Mouse (Mus musculus) liver (tissue): ENCODE measurements around the gene Cacna2d2.

Source experiments
- DNase-seq: peaks from one replicate; pipeline ENCODE4 v3.0.0-alpha.2; 2020; ENCODE audit warnings: mixed read lengths

Gene Cacna2d2

DNA sequence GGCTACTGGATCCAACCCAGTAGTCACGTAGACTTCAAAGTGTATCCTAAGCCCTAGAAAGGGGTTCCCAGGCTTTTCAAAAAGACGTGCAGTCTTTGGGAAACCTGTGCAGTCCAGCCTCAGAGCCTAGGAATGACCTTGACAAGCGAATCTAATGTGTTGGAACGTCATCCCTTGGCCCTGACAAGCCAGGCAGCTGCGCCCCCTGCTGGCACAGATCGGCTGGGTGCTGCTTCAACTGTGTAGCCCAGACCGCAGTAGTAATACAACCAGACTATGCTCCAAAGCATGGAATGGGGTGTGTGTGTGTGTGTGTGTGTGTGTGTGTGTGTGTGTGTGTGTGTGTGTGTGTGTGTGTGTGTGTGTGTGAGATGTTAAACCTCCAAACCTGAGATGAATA lies 64.1 kb downstream of the Cacna2d2 start:
- peak; percentile 90 for DNase-seq

- DNase-seq: peak; percentile 67
Observed at GRCm38 (mm10) chr9:107464130-107464529, 64.7 kb downstream of the Cacna2d2 start.

- DNase-seq: no peak
Observed at GRCm38 (mm10) chr9:107465657-107466056, 66.2 kb downstream of the Cacna2d2 start.

DNA sequence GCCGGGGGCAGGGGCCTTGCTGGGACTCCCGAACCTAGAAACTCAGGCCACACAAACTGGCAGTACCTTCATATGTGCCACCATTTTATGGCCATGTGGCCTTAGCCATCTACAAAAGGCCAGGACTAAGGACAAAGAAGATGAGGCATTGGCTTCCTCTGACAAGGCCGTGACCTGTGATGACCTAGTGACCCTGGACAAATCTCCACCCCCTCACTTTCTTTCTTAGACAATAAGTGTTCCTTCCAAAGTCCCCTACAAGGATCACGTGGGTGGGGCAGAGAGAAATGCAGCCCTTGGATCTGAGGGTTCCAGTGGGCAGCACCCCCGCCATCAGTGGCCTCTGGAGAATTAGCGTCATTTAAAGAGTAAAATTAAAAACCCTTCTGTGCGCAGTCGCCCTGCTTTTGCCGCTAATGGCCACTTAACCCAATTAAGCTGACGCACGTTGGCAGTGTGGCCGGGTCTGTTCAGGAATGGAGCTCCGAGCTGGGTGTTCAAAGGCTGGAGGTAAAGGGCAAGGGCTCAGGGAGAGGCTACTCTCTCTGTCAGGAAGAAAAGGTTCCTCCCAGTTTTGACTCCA lies 69.9 kb downstream of the Cacna2d2 start:
- DNase-seq: no peak

GRCm38 (mm10) chr9:107470427-107470826 lies 71.0 kb downstream of the Cacna2d2 start:
- DNase-seq: no peak

DNA sequence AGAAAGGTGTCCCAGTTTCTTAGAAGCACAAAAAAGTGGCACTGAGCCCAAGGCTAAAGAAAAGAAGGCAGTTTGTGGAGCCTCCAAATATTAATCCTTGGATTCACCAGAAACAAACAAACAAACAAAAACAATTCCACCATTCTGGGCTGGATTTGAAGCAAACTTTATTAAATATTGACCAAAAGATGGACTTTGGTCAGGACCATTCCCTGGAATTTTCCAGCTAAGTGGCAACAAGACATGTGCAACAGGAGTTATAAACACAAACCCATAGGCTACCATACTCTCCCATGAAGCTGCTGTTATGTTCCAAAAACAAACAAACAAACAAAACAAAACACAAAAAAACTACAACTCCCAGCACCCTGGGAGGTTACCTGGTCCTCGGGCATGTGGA lies 74.6 kb downstream of the Cacna2d2 start:
- no peak for DNase-seq

DNA sequence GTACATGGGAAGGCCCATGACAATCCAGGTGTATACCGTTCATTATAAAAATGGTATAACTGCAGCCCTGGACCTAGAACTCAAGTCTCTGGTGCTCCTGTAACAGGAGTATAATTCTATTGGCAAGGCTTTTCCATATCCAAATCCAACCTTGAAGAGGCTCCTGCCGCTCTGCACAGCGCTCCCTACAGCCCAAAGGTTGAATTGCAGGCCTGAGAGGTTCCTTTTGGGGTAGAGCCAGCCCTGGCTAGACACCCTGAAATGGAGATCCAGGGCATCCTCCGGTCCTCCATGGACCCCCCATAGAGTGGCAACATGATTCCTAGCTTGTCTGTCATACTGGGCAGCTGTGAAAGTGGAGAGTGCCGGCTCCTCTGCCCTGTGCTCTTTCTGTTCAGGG lies 79.6 kb downstream of the Cacna2d2 start:
- DNase-seq: peak; percentile 27

DNA sequence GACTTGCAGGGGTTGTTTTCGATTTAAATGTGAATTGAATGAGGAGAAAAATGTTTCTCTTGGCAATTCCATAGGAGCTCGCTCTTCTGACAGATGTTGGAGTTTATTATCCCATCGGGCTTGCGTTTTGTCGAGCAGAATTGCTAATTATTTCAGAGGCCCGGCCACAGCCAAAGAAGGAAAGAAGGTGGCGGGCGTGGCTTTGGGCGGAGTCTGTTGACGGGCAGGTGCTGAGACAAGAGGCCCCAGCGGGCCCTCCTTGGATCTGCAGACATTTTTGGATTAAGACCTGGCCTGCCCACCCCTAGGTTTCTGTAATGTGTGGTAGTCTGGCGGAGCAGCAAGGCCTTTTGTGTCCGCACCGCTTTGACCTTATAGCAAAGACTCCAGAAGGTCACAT lies 80.2 kb downstream of the Cacna2d2 start:
- peak; percentile 48 for DNase-seq

DNA sequence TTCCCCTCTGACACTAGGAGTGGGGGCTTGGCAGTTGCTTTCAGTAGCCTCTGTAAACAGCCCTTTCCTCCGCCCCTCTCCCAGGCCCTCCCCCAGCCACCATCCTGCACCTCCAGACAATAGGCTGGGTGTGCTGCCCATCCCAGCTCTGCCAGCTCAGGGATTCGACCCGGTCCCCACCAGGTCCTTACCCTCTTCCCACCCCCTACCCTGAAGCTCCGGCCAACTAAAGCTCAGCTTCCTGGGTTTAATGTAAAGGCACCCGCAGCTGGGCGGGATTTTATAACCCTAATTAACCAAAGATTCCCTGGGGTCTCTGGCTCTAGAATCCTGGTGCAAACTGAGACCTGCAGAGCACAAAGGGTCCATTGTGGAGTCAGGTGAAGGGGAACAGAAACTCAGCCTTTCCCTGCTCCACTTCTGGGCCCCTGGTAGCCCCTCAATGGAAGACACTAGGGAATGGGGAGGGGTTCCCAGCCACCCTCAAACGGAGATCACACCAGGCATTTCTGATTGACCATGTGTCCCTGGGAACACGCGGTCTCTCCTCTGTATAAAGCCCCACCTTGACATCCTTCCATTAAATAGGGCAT lies 81.2 kb downstream of the Cacna2d2 start:
- no peak for DNase-seq

DNA sequence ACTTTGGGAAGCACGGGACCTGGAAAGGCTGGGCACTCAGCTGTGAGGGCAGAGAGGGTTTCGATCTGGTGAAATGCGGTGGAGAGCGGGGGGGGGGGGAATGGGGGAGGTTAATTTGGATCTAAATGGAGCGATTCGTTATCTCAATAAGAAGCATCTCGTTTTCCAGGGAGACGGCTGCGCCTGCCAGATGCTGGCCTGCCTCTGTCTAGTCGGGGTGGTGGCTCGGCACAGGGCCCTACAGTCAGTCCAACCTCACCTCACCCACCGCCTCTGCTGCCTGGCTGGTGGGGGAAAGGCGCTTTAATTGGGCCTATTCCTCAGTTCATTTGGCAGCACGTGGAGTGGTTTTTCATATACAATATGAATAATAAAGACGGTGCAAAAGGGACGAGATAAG lies 81.9 kb downstream of the Cacna2d2 start:
- DNase-seq: no peak

GRCm38 (mm10) chr9:107482004-107482403 lies 82.6 kb downstream of the Cacna2d2 start:
- DNase-seq: no peak

DNA sequence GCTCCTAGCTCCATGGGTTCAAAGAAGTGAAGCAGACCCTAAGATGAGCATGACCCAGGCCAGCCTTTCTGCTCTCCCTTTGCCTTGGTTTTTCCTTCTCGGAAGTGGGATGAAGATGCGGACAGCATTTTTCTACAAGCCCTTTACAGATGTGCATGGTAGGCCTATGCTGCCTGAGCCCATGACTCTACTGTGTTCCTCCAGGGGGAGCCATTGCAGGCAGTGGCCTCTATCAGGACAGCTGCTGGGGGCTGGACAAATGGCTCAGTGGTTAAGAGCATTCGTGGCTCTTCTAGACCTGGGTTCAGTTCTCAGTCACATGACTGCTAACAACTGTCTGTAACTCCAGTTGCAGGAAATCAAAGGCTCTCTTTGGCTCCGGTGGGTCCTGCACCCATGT lies 83.4 kb downstream of the Cacna2d2 start:
- DNase-seq: peak; percentile 35

DNA sequence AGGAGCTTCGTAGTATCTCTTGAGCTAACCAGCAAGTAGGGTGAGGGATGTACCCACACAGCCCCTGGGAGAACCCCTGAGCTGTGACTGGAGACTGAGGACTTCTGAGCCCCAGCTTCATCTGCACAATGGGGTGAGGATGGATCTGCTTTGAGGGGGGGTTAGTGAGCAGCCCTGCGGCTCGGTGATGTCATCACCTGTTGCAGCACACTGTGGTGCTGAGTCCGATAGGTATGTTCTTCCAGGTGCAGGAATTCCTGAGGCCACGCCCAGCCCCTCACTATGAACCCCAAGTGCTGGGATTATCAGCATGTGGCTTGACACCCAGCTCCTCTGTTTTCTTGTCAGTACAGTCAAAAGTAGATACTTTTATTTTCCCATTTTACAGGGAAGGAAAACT lies 84.3 kb downstream of the Cacna2d2 start:
- DNase-seq: no peak

DNA sequence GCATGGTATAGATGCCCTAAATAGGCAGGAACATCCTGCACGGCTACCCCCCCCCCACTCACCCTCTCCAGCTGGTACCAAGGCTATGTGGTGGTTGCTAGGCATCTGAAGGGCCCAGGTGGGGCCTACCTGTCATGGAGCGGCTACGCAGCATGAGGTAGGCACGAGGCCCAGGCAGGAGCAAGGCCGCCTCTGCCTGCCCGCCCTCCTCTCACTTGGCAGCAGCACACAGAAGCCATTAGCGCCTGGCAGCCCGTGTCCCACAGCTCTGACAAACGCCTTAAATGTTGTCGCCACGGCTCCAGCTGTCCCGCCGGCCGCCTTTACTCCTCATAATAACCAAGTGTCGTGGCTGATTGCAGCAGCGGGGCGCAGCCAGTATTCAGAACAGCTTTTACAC lies 84.9 kb downstream of the Cacna2d2 start:
- no peak for DNase-seq

DNA sequence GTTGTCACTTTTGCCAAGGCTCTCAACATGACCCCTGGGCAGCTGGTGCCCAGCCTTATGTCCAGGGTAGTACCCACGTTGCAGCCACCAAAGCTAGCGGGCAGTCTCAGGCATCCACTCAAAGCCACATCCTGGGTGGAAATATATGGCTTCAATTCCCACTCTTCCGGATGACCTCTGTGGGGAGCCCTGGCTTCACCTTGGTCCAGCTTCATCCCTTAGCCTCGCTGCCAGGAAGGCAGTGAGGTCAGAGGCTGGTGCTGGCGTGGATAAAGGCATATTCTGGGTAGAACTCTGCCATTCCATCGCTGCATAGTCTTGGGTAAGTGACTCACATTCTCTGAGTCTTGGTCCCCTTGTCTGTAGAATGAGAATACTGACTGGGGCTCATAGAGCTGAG lies 85.4 kb downstream of the Cacna2d2 start:
- DNase-seq: no peak

- DNase-seq: no peak
Observed at GRCm38 (mm10) chr9:107486086-107486485, 86.7 kb downstream of the Cacna2d2 start.

DNA sequence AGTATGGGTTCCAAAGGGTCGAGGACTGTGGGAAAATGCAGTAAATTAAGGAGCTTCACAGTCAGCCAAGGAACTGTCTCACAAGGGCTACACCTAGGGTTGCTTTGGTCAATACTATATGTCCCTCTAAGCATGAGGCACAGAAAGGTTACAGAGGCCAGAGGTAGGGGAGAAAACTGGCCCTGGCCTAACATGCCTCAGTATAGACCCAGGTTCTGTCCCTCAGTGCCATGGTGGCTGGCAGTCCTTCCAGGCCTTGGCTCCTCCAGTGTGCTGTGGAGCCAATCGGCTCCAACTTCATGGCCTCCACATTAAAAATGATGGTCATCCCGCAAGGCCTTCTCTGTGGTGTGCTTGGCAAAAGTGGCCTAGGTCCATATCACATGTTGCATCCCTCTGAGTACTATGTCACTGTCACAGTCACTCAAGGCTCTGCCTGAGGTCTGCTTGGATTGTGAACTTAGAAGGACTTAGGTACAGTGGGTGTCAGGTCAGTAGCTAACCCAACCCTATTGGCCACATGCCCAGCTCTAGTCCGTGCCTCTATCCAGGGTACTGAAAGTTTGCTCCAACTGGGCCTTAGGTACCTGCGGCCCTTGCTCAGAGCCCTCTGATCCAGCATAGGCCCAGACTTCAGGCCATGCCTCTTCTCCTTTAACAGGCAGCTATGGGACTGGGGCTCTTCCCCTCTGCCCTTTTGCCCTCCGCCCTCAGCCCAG lies 87.3 kb downstream of the Cacna2d2 start:
- DNase-seq: peak; percentile 30

DNA sequence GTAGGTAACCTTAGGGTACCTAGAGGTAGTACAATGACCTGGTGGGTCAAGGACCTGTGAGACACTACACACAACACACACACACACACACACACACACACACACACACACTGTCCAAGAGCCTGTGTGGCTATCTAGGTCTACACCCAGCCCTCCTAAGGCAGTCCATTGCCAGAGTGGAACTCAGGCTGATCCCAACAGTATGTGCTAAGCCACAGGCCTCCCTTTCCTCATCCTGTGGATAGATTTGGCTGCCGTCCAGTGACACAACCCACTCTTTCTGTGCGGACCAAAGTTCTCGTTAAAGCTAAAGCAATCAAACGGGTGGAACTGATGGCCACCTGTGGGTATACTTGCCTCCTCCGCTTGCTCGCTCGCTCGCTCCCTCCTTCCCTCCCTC lies 90.7 kb downstream of the Cacna2d2 start:
- DNase-seq: peak; percentile 12

DNA sequence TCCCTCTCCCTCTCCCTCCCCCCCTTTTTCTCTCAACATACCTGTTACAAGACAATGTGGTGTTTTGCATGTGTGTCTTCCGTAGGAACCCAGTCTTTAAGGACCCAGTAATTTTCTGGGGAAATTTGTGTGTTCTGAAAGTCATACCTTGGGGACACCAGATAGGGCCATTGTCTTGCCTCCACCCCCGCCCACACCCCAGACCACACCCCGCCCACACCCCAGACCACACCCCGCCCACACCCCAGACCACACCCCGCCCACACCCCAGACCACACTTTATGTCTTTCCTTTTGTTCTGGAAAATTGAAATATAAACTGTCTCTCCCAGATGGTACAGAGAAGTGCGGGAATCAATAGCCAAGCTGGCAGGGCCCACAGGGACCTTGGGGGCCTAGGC lies 91.2 kb downstream of the Cacna2d2 start:
- DNase-seq: no peak

- DNase-seq: no peak
Observed at GRCm38 (mm10) chr9:107493511-107493910, 94.1 kb downstream of the Cacna2d2 start.

DNA sequence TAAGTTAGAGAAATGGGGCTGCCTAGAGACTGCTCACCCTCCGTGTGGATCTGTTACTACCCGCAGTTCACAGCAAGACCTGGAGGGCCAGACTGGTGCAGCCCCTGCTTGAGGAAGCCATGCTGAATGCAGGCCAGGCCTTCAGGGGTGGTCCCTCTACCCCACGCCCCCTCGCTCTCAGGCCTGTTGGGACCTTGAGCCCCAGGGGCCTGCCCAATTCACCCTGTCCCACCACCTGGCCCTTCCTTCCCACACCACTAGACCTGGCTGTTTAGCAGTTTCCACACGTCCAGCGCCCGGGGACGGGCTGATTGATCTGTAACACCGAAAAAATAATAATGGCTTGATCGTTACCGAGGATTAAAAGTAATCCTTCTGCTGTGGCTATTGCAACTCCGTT lies 94.8 kb downstream of the Cacna2d2 start:
- DNase-seq: no peak

DNA sequence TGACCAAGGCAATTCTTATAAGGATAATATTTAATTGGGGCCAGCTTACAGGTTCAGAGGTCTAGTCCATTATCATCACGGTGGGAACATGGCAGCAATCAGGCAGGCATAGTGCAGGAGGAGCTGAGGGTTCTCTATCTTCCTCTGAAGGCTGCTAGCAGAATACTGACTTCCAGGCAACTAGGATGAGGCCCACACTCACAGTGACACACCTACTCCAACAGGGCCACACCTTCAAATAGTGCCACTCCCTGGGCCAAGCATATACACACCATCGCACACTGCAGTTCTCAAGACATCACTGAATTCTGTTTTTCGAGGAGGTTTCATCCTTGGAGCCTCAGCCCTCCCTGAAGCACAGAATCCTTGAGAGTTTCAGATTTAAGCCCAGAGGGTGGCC lies 96.9 kb downstream of the Cacna2d2 start:
- peak; percentile 52 for DNase-seq

- DNase-seq: no peak
Observed at GRCm38 (mm10) chr9:107500708-107501286, 101.4 kb downstream of the Cacna2d2 start.
